Mouse (Mus musculus): ENCODE data around the gene Usp2. TPM values are rescaled to one million over a fixed set of nuclear protein-coding genes. Genes with fewer than 3 reads are reported as not detected.

The Usp2 gene
- total RNA-seq (2021) = 10 to 100 TPM; 77.6 to 79.1 TPM
- long read RNA-seq, transcript Usp2-201 (13 exons, 3,867 nt) = minor isoform, 16 of 68 reads
- long read RNA-seq, transcript Usp2-202 (12 exons, 2,057 nt) = major isoform, 29 of 68 reads
- long read RNA-seq, partial matches to known transcripts = 17 of 68 reads
- long read RNA-seq, other reads (novel, unspliced or antisense) = 4 of 68 reads

DNA sequence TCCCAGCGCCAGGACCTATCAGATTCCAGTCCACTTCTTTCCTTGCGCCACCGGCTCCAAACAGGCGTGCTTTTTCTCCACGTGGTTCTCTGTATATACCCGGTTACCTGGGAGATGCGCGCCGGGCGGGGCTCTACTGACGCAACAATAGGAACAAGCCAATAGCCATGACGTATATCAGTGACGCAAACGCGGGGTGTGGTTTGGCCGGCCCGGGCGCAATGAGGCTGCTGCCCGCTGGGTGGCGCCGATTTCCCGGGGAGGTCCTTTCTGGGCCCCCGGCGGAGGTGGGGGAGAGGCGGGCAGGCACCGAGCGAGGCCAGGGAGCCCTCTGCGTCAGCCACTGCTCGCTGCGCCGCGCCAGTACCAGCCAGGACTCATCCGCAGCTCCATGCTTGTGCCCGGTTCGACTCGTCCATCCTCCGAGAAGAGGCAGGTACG, at the start of gene Usp2:
Gene Usp2 (plus strand): TSS at position 237 of the 441 bp plus-strand sequence.
- DNase-seq (ENCODE audit: low spot score in 2 of 2) = peak; percentile 99 to 100

DNA sequence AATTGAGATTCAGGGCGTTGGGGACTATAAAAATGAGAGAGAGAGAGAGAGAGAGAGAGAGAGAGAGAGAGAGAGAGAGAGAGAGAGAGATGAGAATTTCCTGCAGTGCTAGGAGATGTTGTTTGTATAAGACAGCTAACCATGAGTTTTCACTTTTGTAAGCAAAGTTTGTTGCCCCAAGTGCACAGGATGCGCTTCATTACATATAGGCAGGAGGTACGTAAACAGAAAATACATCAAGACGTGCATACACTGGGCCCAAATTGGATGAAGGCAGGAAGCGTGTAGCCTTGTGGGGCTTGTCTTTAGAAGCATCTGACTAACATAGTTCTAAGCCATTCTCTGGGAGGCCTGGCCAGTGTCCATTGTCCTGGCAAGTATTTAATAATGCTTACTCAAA, 49.0 kb upstream of the Usp2 start:
- no peak for DNase-seq (ENCODE audit: low spot score in 2 of 2)

DNA sequence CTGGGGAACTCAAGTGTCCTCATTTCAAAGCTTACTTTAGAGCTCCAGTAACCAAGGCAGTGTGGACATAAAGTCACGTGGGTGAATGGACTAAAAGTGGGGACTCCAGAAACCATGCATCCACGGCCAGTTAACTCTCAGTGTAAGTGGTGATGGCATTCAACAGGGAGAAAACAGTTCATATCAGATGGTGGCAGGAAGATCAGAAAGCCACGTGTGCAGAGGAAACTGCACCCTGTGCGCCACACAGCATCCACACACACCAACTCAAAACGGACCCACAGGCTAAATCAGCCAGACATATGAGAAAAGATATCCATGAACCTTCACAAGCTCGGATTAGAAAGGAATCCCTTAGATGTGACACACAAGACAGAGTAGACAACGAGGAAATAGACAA, 46.8 kb upstream of the Usp2 start:
- DNase-seq (ENCODE audit: low spot score in 2 of 2) = no peak

- no peak for DNase-seq (ENCODE audit: low spot score in 2 of 2)
Measured at GRCm38 (mm10) chr9:44022100-44022847, 44.5 kb upstream of the Usp2 start.

GRCm38 (mm10) chr9:44024096-44024495, 42.7 kb upstream of the Usp2 start:
- no peak for DNase-seq (ENCODE audit: low spot score in 2 of 2)

DNA sequence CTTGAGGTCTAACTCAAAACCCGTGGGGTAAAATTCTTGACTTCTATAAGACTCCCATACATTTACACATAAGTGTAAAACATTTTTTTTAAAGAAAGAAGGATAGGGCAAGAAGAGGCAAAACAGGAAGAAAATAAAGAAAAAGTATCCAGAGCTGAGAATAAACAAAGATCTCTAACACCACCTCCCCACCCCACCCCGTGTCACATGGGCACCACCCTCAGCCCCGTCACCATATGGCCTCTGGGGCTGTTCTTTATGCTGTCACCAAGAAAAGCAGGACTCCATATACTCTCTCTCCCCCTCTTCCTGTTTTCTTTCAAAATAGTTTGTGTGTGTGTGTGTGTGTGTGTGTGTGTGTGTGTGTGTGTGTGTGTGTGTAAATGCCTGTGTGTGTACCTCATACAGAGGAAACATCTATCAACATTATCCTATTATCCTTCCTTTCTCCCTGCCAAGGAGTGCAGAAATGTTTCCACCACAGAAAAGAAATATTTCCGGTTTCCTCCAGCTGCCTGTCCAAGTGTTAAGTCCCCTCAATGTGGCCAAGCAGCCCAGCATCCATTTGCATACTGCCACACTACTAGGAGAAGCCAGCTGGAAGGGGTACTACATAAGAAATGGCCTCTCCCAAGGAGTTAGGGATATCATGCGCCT, 37.1 kb upstream of the Usp2 start:
- DNase-seq (ENCODE audit: low spot score in 2 of 2) = no peak

DNA sequence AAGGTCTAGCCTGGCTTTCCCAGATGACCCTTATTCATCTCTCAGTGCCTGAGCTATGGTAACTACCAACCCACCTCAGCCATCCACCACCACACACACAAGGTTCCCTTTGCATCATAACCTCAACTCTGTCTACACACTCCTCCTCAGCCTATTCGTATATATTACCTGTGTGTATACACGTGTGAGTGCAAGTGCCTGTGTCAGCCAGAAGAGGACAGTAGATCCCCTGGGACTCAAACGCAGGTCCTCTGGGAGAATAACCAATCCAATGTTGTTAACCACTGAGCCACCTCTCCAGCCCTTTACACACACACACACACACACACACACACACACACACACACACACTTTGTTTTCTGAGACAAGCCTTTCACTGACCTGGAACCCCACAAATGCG, 36.2 kb upstream of the Usp2 start:
- DNase-seq (ENCODE audit: low spot score in 2 of 2) = no peak

DNA sequence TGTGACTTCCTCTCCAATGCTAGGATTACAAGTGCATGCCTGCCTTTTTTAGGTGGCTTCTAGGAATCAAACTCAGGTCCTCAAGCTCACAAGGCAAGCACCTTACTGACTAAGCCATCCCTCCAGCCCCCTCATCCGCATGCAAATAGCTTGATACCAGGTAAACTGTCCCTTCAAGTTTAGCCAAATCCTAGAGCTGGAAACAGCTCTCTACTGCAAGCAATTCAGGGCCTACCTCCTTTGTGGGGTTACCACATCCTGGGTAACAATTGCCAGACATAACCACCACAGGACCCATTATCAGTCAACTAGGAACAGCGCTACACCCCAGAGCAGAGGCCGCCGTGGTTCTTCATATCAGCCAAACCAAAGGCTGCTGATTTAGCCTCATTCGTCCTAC, 35.7 kb upstream of the Usp2 start:
- no peak for DNase-seq (ENCODE audit: low spot score in 2 of 2)

DNA sequence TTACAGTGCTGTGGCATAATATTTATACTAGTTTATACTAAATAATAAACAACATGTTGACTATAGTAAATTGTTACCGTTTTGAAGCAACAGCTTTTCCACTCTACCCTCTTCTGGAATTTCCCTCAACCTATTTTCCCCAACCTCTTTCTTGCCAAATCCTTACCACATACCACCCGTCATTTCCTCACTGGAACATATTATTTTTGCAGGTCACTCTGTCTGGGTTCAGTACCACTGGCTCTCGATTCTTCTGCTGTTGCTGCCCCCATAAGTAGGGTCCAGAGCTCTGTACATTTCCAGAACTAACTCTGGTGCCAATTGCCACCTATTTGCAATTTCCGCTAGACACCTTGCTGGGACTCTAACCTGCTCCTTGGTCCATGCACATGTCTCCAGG, 34.9 kb upstream of the Usp2 start:
- no peak for DNase-seq (ENCODE audit: low spot score in 2 of 2)

GRCm38 (mm10) chr9:44033317-44033716, 33.5 kb upstream of the Usp2 start:
- no peak for DNase-seq (ENCODE audit: low spot score in 2 of 2)

GRCm38 (mm10) chr9:44033957-44034727, 32.7 kb upstream of the Usp2 start:
- DNase-seq (ENCODE audit: low spot score in 2 of 2) = no peak

GRCm38 (mm10) chr9:44037106-44037505, 29.7 kb upstream of the Usp2 start:
- no peak for DNase-seq (ENCODE audit: low spot score in 2 of 2)

GRCm38 (mm10) chr9:44041511-44042395, 25.1 kb upstream of the Usp2 start:
- DNase-seq (ENCODE audit: low spot score in 2 of 2) = no peak

DNA sequence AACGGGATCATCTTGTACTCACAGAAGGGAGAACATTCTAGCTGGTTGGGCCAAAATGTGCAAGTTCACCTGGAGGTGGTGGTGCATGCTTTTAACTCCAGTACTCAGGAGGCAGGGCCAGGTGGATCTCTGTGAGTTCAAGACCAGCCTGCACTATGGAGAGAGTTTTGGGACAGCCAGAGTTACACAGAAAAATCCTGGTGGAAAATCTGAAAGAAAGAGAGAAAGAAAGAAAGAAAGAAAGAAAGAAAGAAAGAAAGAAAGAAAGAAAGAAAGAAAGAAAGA, 24.5 kb upstream of the Usp2 start:
- no peak for DNase-seq (ENCODE audit: low spot score in 2 of 2)

DNA sequence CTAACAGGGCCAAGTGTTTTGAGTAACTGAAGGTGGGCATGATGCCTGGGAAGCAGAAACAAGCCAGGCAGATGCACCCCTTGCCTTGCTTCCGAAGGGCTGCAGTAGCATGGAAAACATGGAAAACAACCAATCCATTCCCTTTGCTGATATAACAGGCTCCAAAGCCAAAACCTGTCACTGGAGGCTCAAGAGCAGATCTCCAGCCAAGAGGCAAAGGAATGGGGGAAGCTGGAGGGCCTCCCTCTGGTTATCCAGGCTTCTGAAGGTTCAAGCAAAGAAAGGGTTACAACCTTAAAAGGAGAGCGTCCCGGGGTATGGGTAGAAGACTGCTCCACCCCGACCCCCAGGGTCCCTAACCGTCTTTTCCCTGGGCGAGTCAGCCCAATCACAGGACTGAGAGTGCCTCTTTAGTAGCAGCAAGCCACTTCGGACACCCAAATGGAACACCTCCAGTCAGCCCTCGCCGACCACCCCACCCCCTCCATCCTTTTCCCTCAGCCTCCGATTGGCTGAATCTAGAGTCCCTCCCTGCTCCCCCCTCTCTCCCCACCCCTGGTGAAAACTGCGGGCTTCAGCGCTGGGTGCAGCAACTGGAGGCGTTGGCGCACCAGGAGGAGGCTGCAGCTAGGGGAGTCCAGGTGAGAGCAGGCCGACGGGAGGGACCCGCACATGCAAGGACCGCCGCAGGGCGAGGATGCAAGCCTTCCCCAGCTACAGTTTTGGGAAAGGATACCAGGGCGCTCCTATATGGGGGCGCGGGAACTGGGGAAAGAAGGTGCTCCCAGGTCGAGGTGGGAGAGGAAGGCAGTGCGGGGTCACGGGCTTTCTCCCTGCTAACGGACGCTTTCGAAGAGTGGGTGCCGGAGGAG, 23.7 kb upstream of the Usp2 start, which contains the start of gene Thy1:
Gene Thy1 (plus strand): TSS at position 549 of the 872 bp plus-strand sequence.
- peak; percentile 64 to 79 for DNase-seq (ENCODE audit: low spot score in 2 of 2)

- DNase-seq (ENCODE audit: low spot score in 2 of 2) = peak in 1 of 2 experiments; percentile 38
Measured at GRCm38 (mm10) chr9:44043708-44044425, 23.0 kb upstream of the Usp2 start.

DNA sequence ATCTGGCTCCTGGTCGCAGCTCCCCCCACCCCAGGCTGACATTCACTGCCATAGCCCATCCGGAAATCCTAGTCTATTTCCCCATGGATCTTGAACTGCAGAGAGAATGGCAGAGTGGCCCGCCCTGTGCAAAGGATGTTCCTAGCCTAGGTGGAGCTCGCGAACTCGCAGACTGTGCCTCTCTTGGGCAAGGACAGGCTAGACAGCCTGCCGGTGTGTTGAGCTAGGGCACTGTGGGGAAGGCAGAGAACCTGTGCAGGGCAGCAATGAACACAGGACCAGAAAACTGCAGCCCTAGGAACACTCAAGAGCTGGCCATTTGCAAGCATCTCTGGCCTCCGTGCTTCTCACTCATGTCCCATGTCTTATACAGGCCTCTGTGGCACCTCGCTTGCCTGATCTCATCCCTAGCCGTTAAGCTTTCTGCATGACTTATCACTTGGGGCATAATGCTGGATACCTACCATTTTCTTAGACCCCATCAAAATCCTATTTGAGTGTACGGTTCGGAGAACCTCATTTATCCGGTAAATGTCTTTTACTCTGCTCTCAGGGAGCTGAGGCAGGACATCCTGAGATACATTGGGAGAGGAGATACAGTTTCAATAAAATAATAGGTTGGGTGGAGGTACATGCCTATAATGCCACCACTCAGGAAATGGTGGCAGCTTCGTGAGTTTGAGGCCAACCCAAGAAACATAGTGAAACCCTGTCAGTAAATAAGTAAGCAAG, 22.2 kb upstream of the Usp2 start:
- DNase-seq (ENCODE audit: low spot score in 2 of 2) = peak in 1 of 2 experiments; percentile 61

GRCm38 (mm10) chr9:44045158-44045883, 21.5 kb upstream of the Usp2 start:
- no peak for DNase-seq (ENCODE audit: low spot score in 2 of 2)
